Mouse (Mus musculus) ES-Bruce4 (cell line): ENCODE results near the gene Ccz1. TPM values are rescaled to one million over a fixed set of nuclear protein-coding genes. Genes with fewer than 3 reads are reported as not detected.
"Not testable (repeated sequence)": the region's sequence is repeated elsewhere in the genome, so short reads cannot be mapped to it uniquely, and the experiment has no call there.

Experiments
- H3K27ac ChIP-seq: 2 replicates; pipeline ENCODE4 v1.5.1; 2012; ENCODE audit warnings: low read length, inconsistent platforms; ENCODE audit not compliant: insufficient read depth
- H3K27me3 ChIP-seq: 2 replicates; pipeline ENCODE4 v1.6.1; 2012; ENCODE audit warnings: mild to moderate bottlenecking, low read length, inconsistent platforms; ENCODE audit not compliant: control insufficient read depth, poor library complexity, insufficient read depth, severe bottlenecking
- H3K36me3 ChIP-seq: 2 replicates; pipeline ENCODE4 v1.6.1; 2012; ENCODE audit warnings: inconsistent platforms, mild to moderate bottlenecking, low read length, moderate library complexity; ENCODE audit not compliant: control insufficient read depth, poor library complexity, insufficient read depth, severe bottlenecking
- H3K4me1 ChIP-seq: one replicate; pipeline ENCODE4 v1.8.1; 2011; ENCODE audit warnings: low read length; ENCODE audit not compliant: control insufficient read depth, insufficient read depth
- H3K4me3 ChIP-seq: 2 replicates; pipeline ENCODE4 v1.5.1; 2011; ENCODE audit warnings: low read depth, mild to moderate bottlenecking, low read length
- H3K9ac ChIP-seq: 2 replicates; pipeline ENCODE4 v1.6.1; 2012; ENCODE audit warnings: low read depth, mild to moderate bottlenecking, inconsistent platforms; ENCODE audit not compliant: poor library complexity, severe bottlenecking
- H3K9me3 ChIP-seq: replicated peaks from 2 replicates; pipeline ENCODE4 v1.6.1; 2012; ENCODE audit warnings: mild to moderate bottlenecking, low read length, inconsistent platforms; ENCODE audit not compliant: control insufficient read depth, poor library complexity, insufficient read depth, severe bottlenecking
- CTCF ChIP-seq: IDR thresholded peaks from one replicate; pipeline ENCODE4 v1.8.1; 2011; ENCODE audit warnings: low read depth, low read length
- EP300 ChIP-seq: IDR thresholded peaks from 2 replicates; pipeline ENCODE4 v1.6.1; 2011; ENCODE audit warnings: low read depth, low read length; ENCODE audit not compliant: insufficient read depth
- POLR2A ChIP-seq: IDR thresholded peaks from one replicate; pipeline ENCODE4 v1.8.1; 2011; ENCODE audit warnings: low read length; ENCODE audit not compliant: insufficient read depth
- polyA plus RNA-seq: library from polyadenylated mRNA; stranded (reverse); fragments of >200 nt; gene quantifications from 2 replicates; pipeline ENCODE4 v1.2.4, GENCODE M21; 2011; ENCODE audit warnings: low read depth; ENCODE audit not compliant: missing spikeins, insufficient read depth, insufficient read length

The Ccz1 gene
- polyA plus RNA-seq, 1 experiment, result 69.5 TPM

- H3K9me3 ChIP-seq, result no peaks in the 10 kb centered on the region
- no peaks in the 10 kb centered on the region for H3K4me1 ChIP-seq
- no peak overlapping the region for H3K9ac ChIP-seq
- H3K36me3 ChIP-seq, result no peaks in the 10 kb centered on the region
- no peaks in the 10 kb centered on the region for H3K27me3 ChIP-seq
- H3K4me3 ChIP-seq, result no peak overlapping the region
- TF ChIP-seq EP300, result no peak
- H3K27ac ChIP-seq, result no peak overlapping the region
Observed at GRCm38 (mm10) chr5:144034567-144034966, 19.9 kb upstream of the Ccz1 start.

GRCm38 (mm10) chr5:144032491-144032890, 17.8 kb upstream of the Ccz1 start:
- H3K9me3 ChIP-seq, result no peaks in the 10 kb centered on the region

DNA sequence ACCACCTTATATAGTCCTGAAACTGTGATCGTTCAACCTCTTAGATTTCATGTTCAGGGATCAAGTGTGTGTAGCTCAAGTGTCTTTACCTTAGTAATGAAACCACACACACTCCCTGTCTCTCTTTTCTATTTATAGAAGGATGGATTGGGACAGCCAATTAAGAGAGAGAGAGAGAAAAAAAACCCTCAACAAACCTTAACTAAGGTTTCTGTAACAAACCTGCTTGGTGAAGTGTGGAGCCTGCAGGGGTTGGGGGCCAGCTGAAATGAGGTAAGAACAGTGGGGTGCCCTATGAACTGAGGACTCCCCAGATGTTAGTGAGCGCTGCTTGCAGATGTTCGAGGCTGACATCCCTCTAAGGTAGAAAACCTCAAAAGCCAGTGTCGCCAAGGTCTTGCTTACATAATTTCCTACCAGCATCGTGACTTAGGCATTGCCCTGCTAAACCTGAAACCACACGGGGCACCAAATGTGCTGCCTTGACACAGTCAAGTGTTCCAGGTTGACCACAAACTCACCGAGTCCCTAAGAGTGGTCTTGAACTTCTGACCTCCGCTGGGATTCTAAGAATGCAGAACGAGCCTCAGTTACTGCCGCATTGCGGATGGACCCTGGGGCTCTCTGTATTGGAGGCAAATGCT, 12.1 kb upstream of the Ccz1 start, which contains the start of gene Ocm:
Gene Ocm, minus strand, starts transcription at position 51 of the 644 bp plus-strand sequence.
- Histone ChIP-seq H3K27me3 (no peaks in the 10 kb centered on the region), H3K36me3 (no peaks in the 10 kb centered on the region), H3K4me3 (no peak within 1 kb of the TSS), H3K27ac (no peak within 1 kb of the TSS), H3K9me3 (no peaks in the 10 kb centered on the region), H3K9ac (no peak within 1 kb of the TSS), H3K4me1 (no peaks in the 10 kb centered on the region)
- TF ChIP-seq EP300 (no peak), POLR2A (no peak), CTCF (no peak)

More at GRCm38 (mm10) chr5:144032491-144032890, 17.8 kb upstream of the Ccz1 start:
- TF ChIP-seq EP300 (no peak), CTCF (no peak), POLR2A (no peak)
- no peaks in the 10 kb centered on the region for H3K36me3 ChIP-seq
- no peak overlapping the region for H3K9ac ChIP-seq
- no peaks in the 10 kb centered on the region for H3K27me3 ChIP-seq
- no peak overlapping the region for H3K4me3 ChIP-seq
- no peaks in the 10 kb centered on the region for H3K4me1 ChIP-seq
- no peak overlapping the region for H3K27ac ChIP-seq

- Histone ChIP-seq H3K27me3 (no peaks in the 10 kb centered on the region), H3K9ac (no peak overlapping the region)
- TF ChIP-seq CTCF (no peak), POLR2A (no peak), EP300 (no peak)
Observed at GRCm38 (mm10) chr5:144015845-144016244, 1.2 kb upstream of the Ccz1 start.

DNA sequence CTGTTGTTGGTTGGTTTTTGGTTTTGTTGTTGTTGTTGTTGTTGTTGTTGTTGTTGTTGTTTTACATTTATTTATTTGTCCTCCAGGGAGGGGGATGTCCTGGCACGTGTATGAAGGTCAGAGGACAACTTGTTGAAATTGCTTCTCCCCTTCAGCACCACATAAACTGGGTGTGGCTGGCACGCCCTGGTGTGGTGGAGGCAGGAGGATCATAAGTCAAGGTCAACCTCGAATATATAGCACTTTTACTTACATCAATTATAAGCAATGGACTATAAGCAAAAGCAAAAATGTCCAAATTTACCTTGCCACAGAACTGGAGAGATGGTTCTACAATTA, 604 bp upstream of the Ccz1 start:
- no peak overlapping the region for H3K27ac ChIP-seq

More at GRCm38 (mm10) chr5:144015845-144016244, 1.2 kb upstream of the Ccz1 start:
- Histone ChIP-seq H3K4me3 (no peak overlapping the region), H3K27ac (no peak overlapping the region), H3K4me1 (no peaks in the 10 kb centered on the region), H3K36me3 (peaks cover 17% of the 10 kb centered on the region), H3K9me3 (no peaks in the 10 kb centered on the region)

GRCm38 (mm10) chr5:144013366-144014134, 1.1 kb downstream of the Ccz1 start:
- not testable (repeated sequence) for H3K4me3 ChIP-seq, H3K27ac ChIP-seq, H3K27me3 ChIP-seq, H3K4me1 ChIP-seq, H3K9me3 ChIP-seq
- H3K9ac ChIP-seq, result peak overlapping the region; percentile 94
- H3K36me3 ChIP-seq, result peaks cover 31% of the 10 kb centered on the region

More for the DNA sequence above, 604 bp upstream of the Ccz1 start:
- H3K36me3 ChIP-seq, result peaks cover 23% of the 10 kb centered on the region
- peak overlapping the region; percentile 15; the same call in 1 of the 2 replicates for H3K4me3 ChIP-seq
- no peaks in the 10 kb centered on the region for H3K27me3 ChIP-seq
- H3K9me3 ChIP-seq, result no peaks in the 10 kb centered on the region
- no peaks in the 10 kb centered on the region for H3K4me1 ChIP-seq
- TF ChIP-seq CTCF, result no peak
- TF ChIP-seq POLR2A, result no peak
- TF ChIP-seq EP300, result no peak
- peak overlapping the region; percentile 94; the same call in 1 of the 2 replicates for H3K9ac ChIP-seq
